Mouse (Mus musculus) hindbrain, embryonic 12.5 days (tissue): Measurements from ENCODE around the gene P2ry6. TPM values are rescaled to one million over a fixed set of nuclear protein-coding genes. Genes with fewer than 3 reads are reported as not detected.

ENCODE experiments used
- ATAC-seq: fragments of 200-750 bp; cut with Nextera tagmentation; 2 replicates; pipeline ENCODE4 v1.8.0; 2017; ENCODE audit warnings: moderate TSS enrichment; ENCODE audit not compliant: low FRiP score
- H3K27ac ChIP-seq: fragments of 300-500 bp; sonication (generic); 2 replicates; pipeline ENCODE4 v1.5.1; 2016; ENCODE audit warnings: mild to moderate bottlenecking
- H3K27me3 ChIP-seq: fragments of 300-500 bp; sonication (generic); 2 replicates; pipeline ENCODE4 v1.6.1; 2016; ENCODE audit warnings: mild to moderate bottlenecking
- H3K36me3 ChIP-seq: fragments of 300-500 bp; sonication (generic); 2 replicates; pipeline ENCODE4 v1.6.1; 2016; ENCODE audit warnings: mild to moderate bottlenecking
- H3K4me1 ChIP-seq: fragments of 300-500 bp; sonication (generic); 2 replicates; pipeline ENCODE4 v1.6.1; 2016
- H3K4me2 ChIP-seq: fragments of 300-500 bp; sonication (generic); replicated peaks from 2 replicates; pipeline ENCODE4 v1.6.1; 2016; ENCODE audit warnings: mild to moderate bottlenecking
- H3K4me3 ChIP-seq: fragments of 300-500 bp; sonication (generic); 2 replicates; pipeline ENCODE4 v1.5.1; 2016; ENCODE audit warnings: mild to moderate bottlenecking
- H3K9ac ChIP-seq: fragments of 300-500 bp; sonication (generic); 2 replicates; pipeline ENCODE4 v1.6.1; 2016; ENCODE audit warnings: mild to moderate bottlenecking, moderate library complexity
- H3K9me3 ChIP-seq: fragments of 300-500 bp; sonication (generic); replicated peaks from 2 replicates; pipeline ENCODE4 v1.6.1; 2016; ENCODE audit warnings: mild to moderate bottlenecking
- WGBS: fragments of 180-500 bp; shearing (Covaris S2); methylation state at CpG from one replicate; pipeline ENCODE4 v1.1.7; 2016; 5-methylcytosine and 5-hydroxymethylcytosine counted together
- polyA plus RNA-seq: library from polyadenylated mRNA; unstranded; fragments of >200 nt; fragmentation: Nextera tagmentation; extraction: Ambion mirVana; gene quantifications from 2 replicates; pipeline ENCODE4 v1.2.1, GENCODE M21; 2016

The P2ry6 gene
- polyA plus RNA-seq, result 2.8 and 3.1 TPM in 2 replicates

DNA sequence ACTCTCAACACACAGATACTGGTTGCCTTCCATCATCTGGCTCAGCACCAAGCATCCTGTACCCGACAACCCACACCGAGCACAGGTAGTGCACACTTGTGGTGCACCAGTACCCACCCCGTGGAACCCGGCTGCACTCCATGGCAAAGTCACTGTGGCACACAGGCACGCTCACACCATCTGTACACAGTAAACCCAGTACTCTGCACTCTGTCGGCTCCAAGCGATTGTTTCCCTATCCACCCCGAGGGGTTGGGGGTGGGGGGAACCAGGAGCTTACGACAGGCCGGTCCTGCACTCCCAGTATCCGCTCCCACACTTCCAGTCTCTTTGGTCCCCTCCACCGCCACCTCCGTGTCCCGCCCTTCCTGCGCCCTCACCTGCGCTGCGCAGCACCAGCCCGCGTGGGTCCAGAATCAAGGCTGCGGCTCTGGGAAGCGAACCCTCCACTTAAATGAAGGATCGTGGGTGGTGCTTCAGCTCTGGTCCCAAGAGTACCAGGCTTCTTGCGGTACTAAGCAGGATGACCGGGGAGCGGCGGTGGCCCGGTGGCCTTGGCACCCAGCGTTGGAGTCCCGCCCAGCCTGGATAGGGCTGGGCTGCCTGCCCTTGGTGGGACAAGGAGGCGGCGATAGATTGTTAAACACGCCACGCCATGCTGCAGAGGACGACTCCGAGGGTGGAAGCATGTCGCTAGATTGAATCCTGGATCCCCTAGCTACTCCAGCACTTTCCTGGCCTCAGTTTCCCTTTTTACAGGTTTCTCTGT, at the start of gene P2ry6:
Gene P2ry6 (minus strand): TSS at position 515 of the 769 bp plus-strand sequence.
- Histone ChIP-seq H3K4me3 (peak within 1 kb of the TSS; percentile 31), H3K4me1 (peaks cover 9% of the 10 kb centered on the region), H3K36me3 (no peaks in the 10 kb centered on the region), H3K27me3 (peaks cover 42% of the 10 kb centered on the region), H3K4me2 (peak within 1 kb of the TSS; percentile 57), H3K9me3 (no peaks in the 10 kb centered on the region), H3K27ac (no peak within 1 kb of the TSS), H3K9ac (peak within 1 kb of the TSS; percentile 39)
- WGBS, result 4% methylated on average over 36 of the region's 36 CpGs
- no peak; the same call in 1 of the 2 replicates for ATAC-seq

DNA sequence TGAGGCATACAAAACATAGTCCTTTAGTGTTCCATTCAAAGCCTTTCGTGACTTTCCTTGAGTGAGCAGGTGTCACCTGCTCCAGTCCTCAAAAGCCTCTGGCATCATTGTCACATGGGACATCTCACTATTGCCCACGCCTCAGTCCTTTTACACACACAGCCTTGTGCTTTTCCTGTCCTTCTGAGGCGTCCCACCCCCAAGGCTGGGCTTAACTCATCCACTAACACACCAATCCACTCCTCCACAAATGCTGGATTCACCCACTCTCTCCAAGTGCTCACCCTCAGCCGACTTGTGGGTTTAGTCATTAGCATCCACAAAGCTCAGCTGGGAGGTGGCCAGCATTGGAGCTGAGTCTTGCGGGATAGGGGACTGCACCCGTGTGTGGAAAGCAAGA, 43.0 kb upstream of the P2ry6 start:
- ATAC-seq, result no peak
- H3K4me1 ChIP-seq, result peaks cover 13% of the 10 kb centered on the region
- H3K27ac ChIP-seq, result no peak overlapping the region
- H3K9me3 ChIP-seq, result no peaks in the 10 kb centered on the region
- no peak overlapping the region for H3K4me2 ChIP-seq
- H3K9ac ChIP-seq, result no peak overlapping the region
- 66% methylated on average over 6 of the region's 6 CpGs for WGBS
- H3K4me3 ChIP-seq, result no peak overlapping the region
- no peaks in the 10 kb centered on the region for H3K36me3 ChIP-seq
- H3K27me3 ChIP-seq, result peaks cover 36% of the 10 kb centered on the region

DNA sequence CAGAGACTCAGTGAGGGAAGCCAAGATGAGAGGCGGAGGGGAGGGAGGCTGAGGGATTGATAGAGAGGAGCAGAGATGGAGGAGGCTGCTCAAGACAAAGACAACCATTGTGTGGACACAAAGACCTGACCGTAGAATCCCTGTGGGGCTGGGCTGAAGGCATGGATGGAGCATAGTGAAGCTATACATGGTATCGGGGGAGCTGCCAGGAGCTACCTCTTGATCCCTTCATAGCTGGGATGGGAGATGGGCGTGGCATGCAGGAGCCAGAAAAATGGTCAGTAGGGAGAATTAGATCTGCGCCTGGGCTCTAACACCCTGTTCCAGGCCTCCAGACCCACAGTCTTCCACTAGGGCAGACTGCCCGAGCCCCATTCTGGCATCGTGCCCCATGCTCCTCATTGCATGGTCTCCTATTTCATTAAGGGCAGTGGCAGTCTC, 42.6 kb upstream of the P2ry6 start:
- no peak for ATAC-seq
- H3K4me3 ChIP-seq, result no peak overlapping the region
- peaks cover 17% of the 10 kb centered on the region for H3K4me1 ChIP-seq
- H3K36me3 ChIP-seq, result no peaks in the 10 kb centered on the region
- H3K27ac ChIP-seq, result no peak overlapping the region
- H3K9me3 ChIP-seq, result no peaks in the 10 kb centered on the region
- H3K27me3 ChIP-seq, result peaks cover 41% of the 10 kb centered on the region
- no peak overlapping the region for H3K9ac ChIP-seq
- 54% methylated on average over 7 of the region's 7 CpGs for WGBS
- H3K4me2 ChIP-seq, result no peak overlapping the region

DNA sequence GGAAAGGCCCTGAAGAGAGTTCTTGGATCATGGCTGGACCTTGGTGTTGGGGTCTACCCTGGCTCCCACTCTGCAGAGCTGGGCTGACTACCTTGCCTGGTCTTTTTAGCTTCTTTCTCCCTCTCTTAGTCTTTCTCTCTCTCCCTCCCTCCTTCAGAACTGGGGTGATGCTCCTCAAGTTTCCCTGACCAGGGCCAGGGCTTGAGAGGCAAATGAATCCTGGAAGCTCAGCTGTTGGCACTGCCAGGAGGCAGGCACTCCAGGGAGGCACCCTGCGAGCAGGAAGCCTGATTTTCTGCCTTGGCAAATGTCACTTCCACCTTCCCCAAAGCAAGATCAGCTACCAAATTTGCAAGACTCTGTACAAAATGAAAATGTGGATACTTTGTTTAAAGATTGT, 40.5 kb upstream of the P2ry6 start:
- Histone ChIP-seq H3K27ac (no peak overlapping the region), H3K4me1 (peaks cover 25% of the 10 kb centered on the region), H3K9me3 (no peaks in the 10 kb centered on the region), H3K4me2 (no peak overlapping the region), H3K36me3 (no peaks in the 10 kb centered on the region), H3K27me3 (peaks cover 61% of the 10 kb centered on the region), H3K4me3 (no peak overlapping the region), H3K9ac (no peak overlapping the region)
- no peak for ATAC-seq
- WGBS, result 65% methylated on average over 1 of the region's 1 CpGs

DNA sequence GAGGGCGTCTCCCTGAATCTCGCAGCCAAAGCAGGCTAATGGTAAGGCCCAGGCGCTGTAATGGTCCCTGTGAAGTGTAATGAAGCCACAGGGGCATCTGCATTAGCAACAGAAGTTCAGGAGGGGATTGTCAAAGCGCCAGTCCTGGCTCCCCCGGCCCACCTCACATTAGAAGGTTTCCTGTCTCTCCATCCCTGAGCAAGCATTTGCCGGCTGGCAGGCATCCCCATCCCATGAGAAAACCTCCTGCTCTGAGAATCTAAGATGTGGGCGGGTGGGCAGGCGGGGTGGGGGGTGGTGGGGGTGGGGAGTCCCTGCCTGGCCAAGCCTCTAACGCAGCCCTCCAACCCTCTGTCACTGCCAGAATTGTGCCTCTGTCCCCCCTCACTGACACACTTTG, 39.6 kb upstream of the P2ry6 start:
- Histone ChIP-seq H3K27ac (no peak overlapping the region), H3K4me1 (peaks cover 25% of the 10 kb centered on the region), H3K27me3 (peaks cover 71% of the 10 kb centered on the region), H3K9me3 (no peaks in the 10 kb centered on the region), H3K4me3 (no peak overlapping the region), H3K36me3 (no peaks in the 10 kb centered on the region), H3K9ac (no peak overlapping the region; the same call in 1 of the 2 replicates), H3K4me2 (no peak overlapping the region)
- ATAC-seq, result no peak
- WGBS, result 16% methylated on average over 9 of the region's 9 CpGs

DNA sequence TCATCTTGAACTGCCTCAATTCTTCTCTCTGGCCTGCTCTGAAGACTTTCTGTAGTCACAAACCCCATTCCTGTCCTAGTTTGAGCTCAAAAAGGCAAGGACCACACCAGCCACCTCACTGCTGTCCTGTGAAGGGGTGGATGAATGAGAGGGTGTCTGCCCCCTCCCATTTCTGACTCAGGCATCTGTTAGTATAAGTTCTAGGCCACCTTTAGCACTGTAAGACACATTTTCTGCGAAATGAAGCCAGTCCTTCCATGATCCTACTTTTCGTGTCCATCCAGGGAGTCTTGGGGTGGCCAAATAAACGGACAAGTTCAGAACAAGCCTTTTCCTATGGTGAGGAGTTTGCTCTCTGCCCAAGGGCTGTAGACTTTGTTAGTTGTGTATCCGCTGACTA, 38.1 kb upstream of the P2ry6 start, which contains the start of gene P2ry2:
Gene P2ry2 (minus strand): TSS at position 326 of the 400 bp plus-strand sequence.
- no peak for ATAC-seq
- H3K27me3 ChIP-seq, result peaks cover 79% of the 10 kb centered on the region

DNA sequence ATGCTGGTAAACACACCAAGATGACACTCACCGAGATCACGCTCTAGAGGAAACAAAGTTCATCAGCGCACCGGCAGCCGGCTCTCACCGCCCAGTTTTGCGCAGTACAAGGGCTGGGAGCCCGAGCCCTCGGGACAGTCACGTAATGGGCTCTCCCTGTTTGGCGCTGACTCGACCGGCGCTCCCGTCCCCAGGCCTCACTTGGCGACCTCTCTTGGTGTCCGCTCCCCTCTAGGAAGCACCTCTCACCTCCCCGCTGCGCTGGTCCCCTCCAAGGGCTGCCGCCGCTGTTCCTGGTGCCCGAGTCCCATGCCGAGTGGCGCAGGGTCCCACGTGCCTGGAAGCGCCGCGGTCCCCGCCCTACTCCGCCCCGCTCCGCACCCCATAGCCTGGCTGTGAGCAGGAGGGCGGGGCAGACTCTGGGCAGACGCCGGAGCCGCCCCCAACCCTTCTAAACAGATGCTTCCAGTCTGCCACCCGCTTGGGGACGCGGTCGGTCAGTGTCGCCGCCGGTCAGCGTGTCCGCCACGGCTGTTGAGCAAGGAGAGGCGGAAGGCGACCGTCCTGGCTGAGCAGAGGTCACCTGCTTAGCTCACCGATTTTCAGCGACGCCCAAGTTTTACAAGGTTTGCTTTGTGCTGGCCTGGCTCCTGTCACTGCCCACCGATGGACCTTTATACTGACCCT, 37.4 kb upstream of the P2ry6 start:
- Histone ChIP-seq H3K9ac (peak overlapping the region; percentile 47; the same call in 1 of the 2 replicates), H3K36me3 (no peaks in the 10 kb centered on the region), H3K27me3 (peaks cover 74% of the 10 kb centered on the region), H3K4me3 (peak overlapping the region; percentile 41), H3K27ac (no peak overlapping the region), H3K4me1 (peaks cover 22% of the 10 kb centered on the region), H3K4me2 (peak overlapping the region; percentile 97), H3K9me3 (no peaks in the 10 kb centered on the region)
- WGBS, result 1% methylated on average over 53 of the region's 53 CpGs
- peak; percentile 94 for ATAC-seq

More for the DNA sequence above, 38.1 kb upstream of the P2ry6 start, which contains the start of gene P2ry2:
- Histone ChIP-seq H3K27ac (no peak within 1 kb of the TSS), H3K9me3 (no peaks in the 10 kb centered on the region), H3K4me3 (peak within 1 kb of the TSS; percentile 41), H3K36me3 (no peaks in the 10 kb centered on the region), H3K4me2 (peak within 1 kb of the TSS; percentile 97), H3K4me1 (peaks cover 25% of the 10 kb centered on the region), H3K9ac (peak within 1 kb of the TSS; percentile 47; the same call in 1 of the 2 replicates)
- 72% methylated on average over 4 of the region's 4 CpGs for WGBS

DNA sequence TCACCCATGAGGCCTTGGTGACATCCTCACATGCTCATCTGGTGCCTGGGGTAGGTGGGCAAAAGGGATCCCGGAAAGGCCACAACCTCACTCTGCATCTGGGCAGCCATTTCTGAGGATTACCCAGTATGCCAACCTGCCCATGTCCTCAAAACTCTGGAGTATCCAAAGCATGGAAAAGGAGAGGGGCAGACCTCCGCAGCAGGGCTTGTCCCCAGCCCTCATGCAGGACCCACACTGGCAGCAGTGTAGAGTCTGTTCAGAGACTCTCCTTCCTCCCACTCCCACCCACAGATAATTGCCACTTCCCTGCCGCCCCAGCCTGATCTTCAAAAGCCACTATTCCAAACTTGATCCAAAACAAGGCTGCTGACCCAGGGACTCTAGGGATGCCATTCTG, 36.3 kb upstream of the P2ry6 start:
- H3K4me2 ChIP-seq, result no peak overlapping the region
- no peak overlapping the region for H3K27ac ChIP-seq
- H3K36me3 ChIP-seq, result no peaks in the 10 kb centered on the region
- no peak overlapping the region for H3K4me3 ChIP-seq
- peaks cover 22% of the 10 kb centered on the region for H3K4me1 ChIP-seq
- H3K9me3 ChIP-seq, result no peaks in the 10 kb centered on the region
- ATAC-seq, result no peak
- H3K27me3 ChIP-seq, result peaks cover 74% of the 10 kb centered on the region
- no peak overlapping the region for H3K9ac ChIP-seq
- 73% methylated on average over 3 of the region's 3 CpGs for WGBS

DNA sequence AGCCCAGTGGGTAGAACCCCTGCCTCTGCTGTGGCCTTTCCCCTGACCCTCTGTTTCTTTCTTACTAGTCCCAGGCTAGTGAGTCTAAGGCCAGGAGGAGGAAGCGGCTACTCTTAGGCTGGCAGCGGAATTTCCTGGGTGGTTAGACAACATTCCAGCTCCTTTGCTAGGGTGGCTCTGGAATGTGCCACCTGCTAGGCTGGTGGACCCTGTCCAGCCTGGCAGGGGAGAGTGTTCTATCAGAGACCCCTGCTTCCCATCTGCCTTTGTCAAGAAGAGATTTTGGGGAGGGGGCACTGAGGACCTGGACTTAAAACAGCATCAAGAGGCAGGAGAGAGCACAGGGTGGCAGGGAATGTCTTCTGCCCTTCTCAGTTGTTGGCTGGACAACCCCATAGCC, 31.8 kb upstream of the P2ry6 start:
- H3K27ac ChIP-seq, result no peak overlapping the region
- WGBS, result 73% methylated on average over 2 of the region's 2 CpGs
- ATAC-seq, result no peak

DNA sequence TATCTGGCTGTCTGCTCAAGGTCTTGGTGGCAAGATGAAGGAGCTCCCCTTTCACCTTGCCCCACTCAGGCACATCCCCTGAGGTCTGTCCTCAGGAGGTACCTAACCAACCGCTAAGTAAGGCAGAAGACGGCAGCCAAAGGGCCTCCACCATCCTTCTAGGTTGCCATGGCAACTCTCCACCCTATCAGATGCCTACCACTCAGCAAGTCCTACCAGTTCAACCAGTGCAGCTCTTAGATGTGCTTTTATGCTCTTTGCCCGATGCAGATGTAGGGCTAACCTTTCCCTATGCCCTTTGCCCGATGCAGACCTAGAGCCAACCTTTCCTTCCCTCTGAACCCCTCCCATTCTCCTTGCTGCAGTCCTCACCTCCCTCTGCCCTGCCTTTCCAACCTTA, 30.7 kb upstream of the P2ry6 start:
- Histone ChIP-seq H3K36me3 (no peaks in the 10 kb centered on the region), H3K27ac (no peak overlapping the region), H3K4me1 (no peaks in the 10 kb centered on the region), H3K9me3 (no peaks in the 10 kb centered on the region), H3K4me3 (no peak overlapping the region), H3K27me3 (peaks cover 26% of the 10 kb centered on the region), H3K4me2 (no peak overlapping the region), H3K9ac (no peak overlapping the region)
- 58% methylated on average over 4 of the region's 4 CpGs for WGBS
- no peak for ATAC-seq

More for the DNA sequence above, 31.8 kb upstream of the P2ry6 start:
- no peak overlapping the region for H3K4me2 ChIP-seq
- H3K4me3 ChIP-seq, result no peak overlapping the region
- 0 out of 2 replicates have a peak, but pooled peaks cover under 1% of the 10 kb centered on the region for H3K4me1 ChIP-seq
- H3K27me3 ChIP-seq, result peaks cover 37% of the 10 kb centered on the region
- no peak overlapping the region for H3K9ac ChIP-seq
- no peaks in the 10 kb centered on the region for H3K36me3 ChIP-seq
- H3K9me3 ChIP-seq, result no peaks in the 10 kb centered on the region

DNA sequence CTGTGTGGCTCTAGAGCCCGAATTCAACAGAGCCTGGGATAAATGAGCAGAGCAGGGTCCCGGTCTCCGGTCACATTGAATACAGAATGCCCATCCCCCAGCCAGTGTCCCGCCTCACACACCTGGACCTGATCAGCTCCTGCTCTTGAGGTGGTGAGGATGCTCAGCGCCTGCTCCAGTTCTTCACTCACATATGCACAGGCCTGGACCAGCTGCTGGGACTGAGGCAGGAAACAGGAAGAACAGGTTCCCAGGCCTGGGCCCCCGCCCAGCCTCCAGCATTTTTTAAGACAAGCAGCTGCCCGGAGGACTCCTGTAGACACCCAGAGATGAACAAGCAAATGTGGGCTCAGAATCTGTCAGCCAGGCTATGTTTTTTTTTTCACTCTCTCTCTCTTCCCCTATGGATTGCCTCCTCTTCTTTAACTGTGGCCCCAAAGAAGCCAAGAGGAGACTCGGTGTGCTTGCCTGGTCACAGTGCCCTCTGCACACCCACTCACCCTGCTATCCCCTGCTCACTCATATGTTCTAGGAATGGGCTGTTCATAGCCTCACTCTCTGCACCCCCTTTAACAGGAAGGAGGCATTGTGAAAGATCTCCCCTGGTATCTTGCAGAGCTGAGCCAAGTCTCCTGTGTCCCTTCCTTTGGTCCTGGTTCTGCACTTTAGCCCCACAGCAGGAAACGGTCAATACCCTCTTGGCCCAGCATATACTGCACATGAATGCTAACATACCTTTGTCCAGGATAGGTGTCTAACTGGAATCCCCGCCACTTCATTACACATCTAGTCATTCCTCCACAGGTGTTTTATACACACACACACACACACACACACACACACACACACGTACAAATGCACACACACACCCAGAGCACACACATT, 29.2 kb upstream of the P2ry6 start:
- ATAC-seq, result no peak
- WGBS, result 63% methylated on average over 11 of the region's 11 CpGs

DNA sequence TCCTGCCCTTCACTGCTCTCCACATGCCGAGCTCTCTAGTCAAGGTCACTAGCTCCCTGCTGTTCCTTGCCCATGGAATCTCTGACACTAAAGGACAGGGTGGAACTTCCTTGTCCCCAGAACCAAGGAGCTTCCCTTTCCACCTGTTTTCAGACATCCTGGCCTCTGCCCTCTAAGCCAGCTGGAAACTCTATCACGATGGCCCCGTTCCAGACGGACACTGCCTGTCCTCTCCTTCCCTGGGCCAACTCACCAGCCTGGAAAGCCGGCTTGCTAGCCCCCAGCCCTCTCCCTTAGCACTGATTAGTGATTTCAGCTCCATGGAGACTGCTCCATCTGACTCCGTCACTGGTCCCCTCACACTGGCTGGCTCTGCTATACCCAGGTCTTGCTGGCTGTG, 27.8 kb upstream of the P2ry6 start:
- Histone ChIP-seq H3K4me1 (no peaks in the 10 kb centered on the region), H3K27me3 (peaks cover 7% of the 10 kb centered on the region; the same call in 1 of the 2 replicates), H3K4me3 (no peak overlapping the region), H3K27ac (no peak overlapping the region), H3K9me3 (no peaks in the 10 kb centered on the region), H3K36me3 (no peaks in the 10 kb centered on the region), H3K9ac (no peak overlapping the region), H3K4me2 (no peak overlapping the region)
- no peak for ATAC-seq
- WGBS, result 66% methylated on average over 6 of the region's 6 CpGs

More for the DNA sequence above, 29.2 kb upstream of the P2ry6 start:
- Histone ChIP-seq H3K9me3 (no peaks in the 10 kb centered on the region), H3K36me3 (no peaks in the 10 kb centered on the region), H3K9ac (no peak overlapping the region), H3K27me3 (peaks cover 12% of the 10 kb centered on the region; the same call in 1 of the 2 replicates), H3K4me2 (no peak overlapping the region), H3K4me3 (no peak overlapping the region), H3K27ac (no peak overlapping the region), H3K4me1 (no peaks in the 10 kb centered on the region)
